In the genomic region with DNA sequence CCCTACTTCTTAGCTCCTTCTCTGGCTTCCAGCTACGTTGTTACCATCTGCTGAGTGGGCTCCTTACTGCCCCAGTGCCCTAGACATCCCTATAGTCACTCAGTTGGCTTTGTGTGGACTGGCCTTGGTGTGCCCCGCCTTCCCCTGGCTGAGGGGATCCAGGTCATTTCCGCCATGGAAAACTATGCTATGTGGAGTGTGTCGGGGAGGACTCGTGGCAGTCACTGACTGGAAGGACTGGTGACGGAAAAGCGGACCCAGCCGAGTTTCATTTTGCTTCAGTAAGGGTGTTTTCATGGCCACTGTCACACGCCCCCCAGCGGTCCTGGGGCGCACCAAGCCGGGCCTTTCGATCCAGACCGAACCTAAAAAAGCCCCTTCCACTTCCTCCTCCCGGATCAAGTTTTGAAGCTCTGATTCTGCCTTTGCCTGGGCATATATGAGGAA, we compare ENCODE assay signal across 8 mouse cellular contexts. TPM values are rescaled to one million over a fixed set of nuclear protein-coding genes. Genes with fewer than 3 reads are reported as not detected.
DNase-seq lines count a peak whose midpoint lies in the region; ATAC-seq and TF ChIP-seq lines count a peak whose summit lies in the region.

No protein-coding gene starts in this region.

- H3K4me2 ChIP-seq in hindbrain, postnatal 0 days (ENCODE audit: low read depth, low read length): peak overlapping the region; percentile 91

- intact Hi-C loops in left cerebral cortex, postnatal 4 days (cut with DNase I): no loop called here

- H3K36me3 ChIP-seq in hindbrain, postnatal 0 days (ENCODE audit: insufficient read depth, low read length): no peaks in the 10 kb centered on the region

- no peaks in the 10 kb centered on the region for H3K27me3 ChIP-seq in hindbrain, postnatal 0 days (ENCODE audit: insufficient read depth, low read length)

- peak; percentile 78 for DNase-seq in embryo, embryonic 10 days (ENCODE audit: low spot score)
- DNase-seq in embryo, embryonic 9.5 days (ENCODE audit: extremely low spot score): no peak
- peak; percentile 71 to 75 for DNase-seq in cerebellum, postnatal 14 days
- peak; percentile 36 for DNase-seq in gastrocnemius, postnatal 10 days
- peak; percentile 77 for DNase-seq in hindbrain, postnatal 0 days (ENCODE audit: low spot score)
- DNase-seq in left cerebral cortex, postnatal 4 days: peak; percentile 68
- DNase-seq in skeletal muscle tissue, adult 2 months (ENCODE audit: low read depth, low spot score): peak; percentile 30

- WGBS in hindbrain, postnatal 0 days: 2% methylated on average over 15 of the region's 15 CpGs

- ATAC-seq in hindbrain, postnatal 0 days: peak; percentile 45
- ATAC-seq in megakaryocyte-erythroid progenitor cell, adult 5-6 weeks (replicated peaks; ENCODE audit: low FRiP score, low TSS enrichment, poor library complexity, severe bottlenecking): peak; percentile 62

- peak; percentile 65 for TF ChIP-seq CTCF in hindbrain, postnatal 0 days (IDR thresholded peaks at IDR 0.05; ENCODE audit: low read depth)

- peaks cover 45% of the 10 kb centered on the region for H3K4me1 ChIP-seq in hindbrain, postnatal 0 days (ENCODE audit: insufficient read depth, low read length)

- peak overlapping the region; percentile 86 for H3K27ac ChIP-seq in hindbrain, postnatal 0 days

- peak overlapping the region; percentile 87 for H3K4me3 ChIP-seq in hindbrain, postnatal 0 days (ENCODE audit: low read length)

- no peaks in the 10 kb centered on the region for H3K9me3 ChIP-seq in hindbrain, postnatal 0 days (ENCODE audit: low read length)

- H3K9ac ChIP-seq in hindbrain, postnatal 0 days (replicated peaks; ENCODE audit: low read length): peak overlapping the region; percentile 81

RNA-seq across cellular contexts. Expression of a gene that starts 1.3 kb away (rescaled TPM):
- total RNA-seq in gastrocnemius, postnatal 10 days (2021): 10 to 100 TPM; 59.7 to 68.9 TPM
- total RNA-seq in hindbrain, postnatal 0 days (2014; rRNA removed): 329 and 336 TPM in 2 replicates
- polyA plus RNA-seq in hindbrain, postnatal 0 days (2015; fragmentation: Nextera tagmentation; extraction: Ambion mirVana): 244 and 253 TPM in 2 replicates
- 100 to 1,000 TPM; 111 to 124 TPM for total RNA-seq in left cerebral cortex, postnatal 4 days (2021)
- total RNA-seq in megakaryocyte-erythroid progenitor cell, adult 5-6 weeks (2014; fragmentation: Nextera tagmentation): 10.8 and 12.3 TPM in 2 replicates
- 17.6 and 23.6 TPM in 2 replicates for total RNA-seq in megakaryocyte-erythroid progenitor cell, adult 5-6 weeks (2017)

RNA-seq across cellular contexts. Expression of a gene that starts 32.9 kb away (rescaled TPM):
- total RNA-seq in gastrocnemius, postnatal 10 days (2021): not detected
- total RNA-seq in hindbrain, postnatal 0 days (2014; rRNA removed): 11.8 and 18.8 TPM in 2 replicates
- 12.3 and 13.9 TPM in 2 replicates for polyA plus RNA-seq in hindbrain, postnatal 0 days (2015; fragmentation: Nextera tagmentation; extraction: Ambion mirVana)
- 1 to 10 TPM; 6.1 to 7.2 TPM for total RNA-seq in left cerebral cortex, postnatal 4 days (2021)
- total RNA-seq in megakaryocyte-erythroid progenitor cell, adult 5-6 weeks (2014; fragmentation: Nextera tagmentation): not detected in 2 replicates
- not detected in 2 replicates for total RNA-seq in megakaryocyte-erythroid progenitor cell, adult 5-6 weeks (2017)

Comparison
In these comparisons a context has a peak if more than half of its experiments do, and no peak if none do; other contexts are left out.
1. RNA of a gene that starts 32.9 kb away (total RNA-seq): 11.8 to 18.8 TPM in hindbrain, postnatal 0 days and 6.1 to 7.2 TPM in left cerebral cortex, postnatal 4 days; not detected in gastrocnemius, postnatal 10 days and not detected in megakaryocyte-erythroid progenitor cell, adult 5-6 weeks; every median in the first group is over 4 times any median in the second.